Mouse (Mus musculus) spleen, adult 2 months (tissue): Measurements from ENCODE around the gene Pdcd11.

Experiments used
- CTCF ChIP-seq: fragments of 200-500 bp; IDR thresholded peaks from 2 replicates; pipeline ENCODE4 v1.5.1; 2011; ENCODE audit warnings: mild to moderate bottlenecking, inconsistent platforms; ENCODE audit not compliant: insufficient read depth, insufficient read length, insufficient replicate concordance; ENCODE audit errors: extremely low read depth
- POLR2A ChIP-seq: fragments of 200-500 bp; IDR thresholded peaks from 2 replicates; pipeline ENCODE4 v1.6.1; 2011; ENCODE audit warnings: low read depth, low read length, inconsistent platforms

- no peak for TF ChIP-seq CTCF
- TF ChIP-seq POLR2A, result no peak
Observed at GRCm38 (mm10) chr19:47149854-47150253, 59.3 kb downstream of the Pdcd11 start.
